Mouse (Mus musculus) myocyte (in vitro differentiated cells): ENCODE measurements around the gene Fau. TPM values are rescaled to one million over a fixed set of nuclear protein-coding genes. Genes with fewer than 3 reads are reported as not detected.

Experiments used
- H3K27me3 ChIP-seq: one replicate; pipeline ENCODE4 v1.6.1; 2011; ENCODE audit not compliant: control insufficient read depth, insufficient read depth, insufficient read length
- H3K36me3 ChIP-seq: one replicate; pipeline ENCODE4 v1.6.1; 2011; ENCODE audit not compliant: control insufficient read depth, insufficient read depth
- H3K4me2 ChIP-seq: one replicate; pipeline ENCODE4 v1.6.1; 2011; ENCODE audit warnings: low read depth, control low read depth
- H3K4me3 ChIP-seq: one replicate; pipeline ENCODE4 v1.5.1; 2011; ENCODE audit warnings: mild to moderate bottlenecking, control low read depth, moderate library complexity
- H3K79me2 ChIP-seq: one replicate; pipeline ENCODE4 v1.6.1; 2011; ENCODE audit not compliant: control insufficient read depth, insufficient read depth
- H3ac ChIP-seq: one replicate; pipeline ENCODE4 v1.6.1; 2011; ENCODE audit not compliant: control insufficient read depth, insufficient read length
- CEBPB ChIP-seq: IDR thresholded peaks from 2 replicates; pipeline ENCODE4 v1.6.1; 2011; ENCODE audit warnings: mild to moderate bottlenecking, moderate library complexity; ENCODE audit not compliant: poor library complexity, insufficient read depth, severe bottlenecking
- E2F4 ChIP-seq: IDR thresholded peaks from one replicate; pipeline ENCODE4 v1.6.1; 2011; ENCODE audit warnings: mild to moderate bottlenecking, control low read depth, moderate library complexity; ENCODE audit not compliant: insufficient read depth
- MAX ChIP-seq: IDR thresholded peaks from one replicate; pipeline ENCODE4 v1.6.1; 2011; ENCODE audit warnings: low read depth, mild to moderate bottlenecking, control low read depth
- MYOD1 ChIP-seq, 3 experiments: IDR thresholded peaks; one replicate each; pipeline ENCODE4 v1.6.1; 2011; ENCODE audit warnings: control low read depth in 2 of 3, low read depth in 2 of 3, mild to moderate bottlenecking in 2 of 3, moderate library complexity in 1 of 3; ENCODE audit not compliant: insufficient read length in 2 of 3, control insufficient read depth in 1 of 3
- MYOG ChIP-seq, 3 experiments: IDR thresholded peaks; one replicate each; pipeline ENCODE4 v1.6.1; 2011; ENCODE audit warnings: control low read depth in 2 of 3, low read depth in 2 of 3, mild to moderate bottlenecking in 2 of 3; ENCODE audit not compliant: insufficient read length in 2 of 3, control insufficient read depth in 1 of 3, insufficient read depth in 1 of 3
- POLR2A ChIP-seq: IDR thresholded peaks from one replicate; pipeline ENCODE4 v1.6.1; 2011; ENCODE audit warnings: low read depth, mild to moderate bottlenecking, control low read depth, moderate library complexity; ENCODE audit not compliant: insufficient read length
- POLR2AphosphoS2 ChIP-seq: IDR thresholded peaks from one replicate; pipeline ENCODE4 v1.6.1; 2011; ENCODE audit warnings: low read depth, control low read depth; ENCODE audit not compliant: insufficient read length
- REST ChIP-seq: IDR thresholded peaks from one replicate; pipeline ENCODE4 v1.6.1; 2011; ENCODE audit warnings: mild to moderate bottlenecking, control low read depth, moderate library complexity; ENCODE audit not compliant: insufficient read depth, insufficient read length
- SRF ChIP-seq: IDR thresholded peaks from one replicate; pipeline ENCODE4 v1.6.1; 2011; ENCODE audit warnings: low read depth; ENCODE audit not compliant: control insufficient read depth, insufficient read length
- TCF12 ChIP-seq: IDR thresholded peaks from one replicate; pipeline ENCODE4 v1.6.1; 2011; ENCODE audit warnings: mild to moderate bottlenecking, control low read depth; ENCODE audit not compliant: poor library complexity, insufficient read depth, severe bottlenecking
- TCF3 ChIP-seq: IDR thresholded peaks from one replicate; pipeline ENCODE4 v1.6.1; 2011; ENCODE audit warnings: low read depth, control low read depth; ENCODE audit not compliant: insufficient read length
- USF1 ChIP-seq: IDR thresholded peaks from one replicate; pipeline ENCODE4 v1.6.1; 2011; ENCODE audit warnings: low read depth, mild to moderate bottlenecking, control low read depth, moderate library complexity
- polyA plus RNA-seq: library from polyadenylated mRNA; unstranded; fragments of >200 nt; fragmentation: generic; extraction: Trizol; gene quantifications from one replicate; pipeline ENCODE4 v1.2.1, GENCODE M21; 2012; ENCODE audit warnings: missing spikeins

The Fau gene
- polyA plus RNA-seq, 1 experiment: 2,772 TPM

- Histone ChIP-seq H3K27me3 (no peaks in the 10 kb centered on the region), H3K79me2 (peaks cover 5% of the 10 kb centered on the region), H3ac (no peak overlapping the region), H3K36me3 (peaks cover 3% of the 10 kb centered on the region), H3K4me2 (no peak overlapping the region), H3K4me3 (no peak overlapping the region)
- no peak for TF ChIP-seq TCF3
- no peak for TF ChIP-seq TCF12
- TF ChIP-seq SRF: no peak
- no peak for TF ChIP-seq POLR2A
- no peak for TF ChIP-seq MYOG (IDR thresholded peaks at IDR 0.05; ENCODE audit: control insufficient read depth in 1 of 3, insufficient read depth in 1 of 3, insufficient read length in 2 of 3, low read depth in 2 of 3)
- no peak for TF ChIP-seq POLR2AphosphoS2
- no peak for TF ChIP-seq MAX
- no peak for TF ChIP-seq CEBPB
- TF ChIP-seq REST: no peak
- no peak for TF ChIP-seq MYOD1 (IDR thresholded peaks at IDR 0.05; ENCODE audit: control insufficient read depth in 1 of 3, insufficient read length in 2 of 3, low read depth in 2 of 3)
- no peak for TF ChIP-seq E2F4
- no peak for TF ChIP-seq USF1
Observed at GRCm38 (mm10) chr19:6069851-6070250, 12.2 kb downstream of the Fau start.

DNA sequence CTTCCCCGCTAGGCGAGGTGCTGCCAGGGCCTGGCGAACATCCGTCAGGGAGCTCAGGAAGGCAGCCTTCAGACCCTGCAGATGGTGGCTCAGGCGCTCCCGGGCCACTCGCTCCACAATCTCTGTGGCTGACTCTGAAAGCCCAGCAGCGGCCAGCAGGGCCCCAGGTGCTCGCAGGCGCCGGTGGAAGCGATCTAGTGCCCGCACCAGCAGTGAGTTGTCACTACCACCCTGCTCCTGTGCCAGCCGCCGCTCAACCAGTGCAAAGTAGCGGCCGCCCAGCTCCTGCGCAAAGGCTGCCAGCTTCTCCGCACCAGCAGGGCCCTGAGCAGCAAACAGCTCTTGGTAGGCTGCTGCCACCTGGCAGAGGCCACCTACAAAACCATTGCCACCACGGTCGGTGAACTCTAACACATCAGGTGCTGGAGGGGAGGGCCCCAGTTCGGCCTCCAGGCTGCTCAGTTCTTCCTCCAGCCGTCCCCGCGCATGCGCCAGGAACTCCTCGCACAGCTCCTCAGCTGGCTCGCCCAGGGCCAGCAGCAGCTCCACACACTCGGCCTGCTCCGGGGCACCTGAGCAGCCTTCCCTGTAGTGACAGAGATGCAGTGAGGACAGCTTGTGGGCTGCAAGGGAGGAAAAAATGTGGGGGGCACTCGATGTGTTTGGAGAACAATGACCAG lies 13.1 kb downstream of the Fau start:
- TF ChIP-seq E2F4 (no peak), POLR2A (no peak), MYOG (IDR thresholded peaks at IDR 0.05; ENCODE audit: control insufficient read depth in 1 of 3, insufficient read depth in 1 of 3, insufficient read length in 2 of 3, low read depth in 2 of 3) (no peak), REST (no peak), SRF (no peak), TCF12 (no peak), USF1 (no peak), MYOD1 (IDR thresholded peaks at IDR 0.05; ENCODE audit: control insufficient read depth in 1 of 3, insufficient read length in 2 of 3, low read depth in 2 of 3) (no peak), CEBPB (no peak), MAX (no peak), TCF3 (no peak), POLR2AphosphoS2 (no peak)
- Histone ChIP-seq H3K27me3 (no peaks in the 10 kb centered on the region), H3K79me2 (peaks cover 11% of the 10 kb centered on the region), H3K4me2 (no peak overlapping the region), H3K36me3 (peaks cover 3% of the 10 kb centered on the region), H3K4me3 (no peak overlapping the region), H3ac (no peak overlapping the region)

- no peak overlapping the region for H3ac ChIP-seq
- TF ChIP-seq SRF (no peak), MAX (no peak), MYOD1 (IDR thresholded peaks at IDR 0.05; ENCODE audit: control insufficient read depth in 1 of 3, insufficient read length in 2 of 3, low read depth in 2 of 3) (no peak), REST (no peak), CEBPB (no peak)
- no peak overlapping the region for H3K4me2 ChIP-seq
- H3K27me3 ChIP-seq: no peaks in the 10 kb centered on the region
- H3K79me2 ChIP-seq: peaks cover 14% of the 10 kb centered on the region
- H3K4me3 ChIP-seq: no peak overlapping the region
- peaks cover 3% of the 10 kb centered on the region for H3K36me3 ChIP-seq
Observed at GRCm38 (mm10) chr19:6071261-6071660, 13.6 kb downstream of the Fau start.

DNA sequence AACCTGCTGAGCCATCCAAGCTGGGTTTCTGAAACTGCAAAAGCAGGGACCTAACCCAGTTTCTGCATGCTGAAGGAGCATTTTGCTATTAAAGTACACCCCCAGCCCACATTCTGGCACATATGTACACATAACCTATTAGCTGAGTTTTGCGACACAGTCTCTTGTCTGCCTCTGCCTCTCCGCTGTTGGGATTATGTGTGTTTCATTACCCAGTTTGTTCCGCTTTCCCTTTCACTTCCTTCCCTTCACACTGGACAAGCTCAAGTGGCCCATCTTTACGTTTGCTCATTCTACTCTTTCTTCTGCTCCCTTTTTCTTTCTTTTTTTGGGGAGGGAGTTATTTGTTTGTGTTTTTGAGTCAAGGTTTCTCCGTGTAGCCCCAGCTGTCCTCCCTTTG lies 16.2 kb downstream of the Fau start:
- Histone ChIP-seq H3K4me2 (no peak overlapping the region), H3K79me2 (peaks cover 17% of the 10 kb centered on the region), H3K4me3 (no peak overlapping the region), H3K27me3 (no peaks in the 10 kb centered on the region), H3K36me3 (peaks cover 3% of the 10 kb centered on the region), H3ac (no peak overlapping the region)
- TF ChIP-seq USF1 (no peak), POLR2AphosphoS2 (no peak), TCF12 (no peak), SRF (no peak), POLR2A (no peak), MYOD1 (IDR thresholded peaks at IDR 0.05; ENCODE audit: control insufficient read depth in 1 of 3, insufficient read length in 2 of 3, low read depth in 2 of 3) (no peak), E2F4 (no peak), CEBPB (no peak), MYOG (IDR thresholded peaks at IDR 0.05; ENCODE audit: control insufficient read depth in 1 of 3, insufficient read depth in 1 of 3, insufficient read length in 2 of 3, low read depth in 2 of 3) (no peak), REST (no peak), TCF3 (no peak), MAX (no peak)
